Comparison of ENCODE assay signal across 8 mouse cellular contexts in genomic region chr12:39510073-39510812, GRCm38 (mm10).
DNase-seq lines count a peak whose midpoint lies in the region; ATAC-seq and TF ChIP-seq lines count a peak whose summit lies in the region.

No protein-coding gene starts in this region.

- ATAC-seq in hindbrain, embryonic 15.5 days (ENCODE audit: low FRiP score, low read depth), result peak; percentile 96
- peak; percentile 100 for ATAC-seq in megakaryocyte progenitor cell, adult 5-6 weeks (replicated peaks; ENCODE audit: poor library complexity)

- H3K9ac ChIP-seq in hindbrain, embryonic 15.5 days, result peak overlapping the region; percentile 31; the same call in 1 of the 2 replicates

- peak; percentile 86 for TF ChIP-seq CTCF in gastrocnemius, adult 2 months (IDR thresholded peaks at IDR 0.05)

- H3K4me3 ChIP-seq in gastrocnemius, adult 2 months, result no peak overlapping the region
- H3K4me3 ChIP-seq in hindbrain, embryonic 15.5 days, result peak overlapping the region; percentile 24

- peaks cover 6% of the 10 kb centered on the region; the same call in 1 of the 2 replicates for H3K4me1 ChIP-seq in hindbrain, embryonic 15.5 days (replicated peaks)

- H3K36me3 ChIP-seq in hindbrain, embryonic 15.5 days, result no peaks in the 10 kb centered on the region

- peak overlapping the region; percentile 56 for H3K4me2 ChIP-seq in hindbrain, embryonic 15.5 days

- H3K27me3 ChIP-seq in hindbrain, embryonic 15.5 days, result no peaks in the 10 kb centered on the region

- H3K9me3 ChIP-seq in hindbrain, embryonic 15.5 days, result no peaks in the 10 kb centered on the region

- WGBS in hindbrain, embryonic 15.5 days, result 12% methylated on average over 13 of the region's 13 CpGs

- no peak overlapping the region for H3K27ac ChIP-seq in gastrocnemius, adult 2 months
- H3K27ac ChIP-seq in hindbrain, embryonic 15.5 days (replicated peaks), result no peak overlapping the region

- intact Hi-C loops in gastrocnemius, adult 2 months (cut with DNase I), result loop anchor here (5.0 kb wide), 2 partner anchors 562 to 652 kb away; no protein-coding TSS in a partner anchor

- DNase-seq in gastrocnemius, adult 2 months, result peak; percentile 39
- no peak for DNase-seq in gastrocnemius, adult 8-10 months (ENCODE audit: low spot score in 2 of 2)
- DNase-seq in cerebellum, adult 8-10 months, result peak; percentile 56
- peak; percentile 67 for DNase-seq in forelimb bud, embryonic 11.5 days (ENCODE audit: low read depth, low spot score)
- DNase-seq in layer of hippocampus, postnatal 14 days (ENCODE audit: low spot score in 2 of 2), result peak; percentile 72 to 88
- DNase-seq in right cerebral cortex, postnatal 36 days (ENCODE audit: low spot score in 2 of 2), result peak; percentile 39 to 63

Comparison
In these comparisons a context has a peak if more than half of its experiments do, and no peak if none do; other contexts are left out.
1. DNase-seq: peak in gastrocnemius, adult 2 months (single experiment), cerebellum, adult 8-10 months (single experiment), forelimb bud, embryonic 11.5 days (single experiment), layer of hippocampus, postnatal 14 days (2 of 2) and right cerebral cortex, postnatal 36 days (2 of 2); none in gastrocnemius, adult 8-10 months (0 of 2).